Comparison of ENCODE assay signal across 16 mouse cellular contexts in genomic region chr12:15828815-15829398, GRCm38 (mm10). TPM values are rescaled to one million over a fixed set of nuclear protein-coding genes. Genes with fewer than 3 reads are reported as not detected.
DNase-seq lines count a peak whose midpoint lies in the region; TF ChIP-seq lines count a peak whose summit lies in the region.
"Had no signal": no experiment of that assay in that cellular context is flagged by ENCODE, and none has a peak within 500 bp of the region (broad histone marks: within the 10 kb centered on the region; RNA-seq: fewer than 3 reads in every experiment).

No protein-coding gene starts in this region.

- TF ChIP-seq POLR2A in liver, adult 2 months (IDR thresholded peaks at IDR 0.05; ENCODE audit: extremely low read depth, insufficient read depth, low read length), result no peak
- no peak for TF ChIP-seq POLR2A in thymus, adult 2 months (IDR thresholded peaks at IDR 0.05; ENCODE audit: control insufficient read depth, extremely low read depth, insufficient read depth, low read length, poor library complexity)

- H3K27ac ChIP-seq in liver, adult 2 months (replicated peaks; ENCODE audit: insufficient read depth, low read depth, low read length), result no peak overlapping the region
- no peak overlapping the region for H3K27ac ChIP-seq in thymus, adult 2 months (ENCODE audit: control insufficient read depth, insufficient read depth, low read length)
- H3K27ac ChIP-seq: embryonic facial prominence, embryonic 13.5 days; forebrain, embryonic 12.5 days; heart, embryonic 13.5 days; hindbrain, embryonic 12.5 days had no signal

- H3K4me1 ChIP-seq in liver, adult 2 months (ENCODE audit: control insufficient read depth, insufficient read depth, low read length), result no peaks in the 10 kb centered on the region
- H3K4me1 ChIP-seq in thymus, adult 2 months (replicated peaks; ENCODE audit: control insufficient read depth, insufficient read depth, low read length), result no peaks in the 10 kb centered on the region; the same call in 1 of the 2 replicates
- H3K4me1 ChIP-seq: forebrain, embryonic 12.5 days; hindbrain, embryonic 12.5 days had no signal

- DNase-seq in liver, adult 2 months (ENCODE audit: extremely low read depth, low read depth, low spot score), result peak; percentile 58
- DNase-seq in liver (no peak), A20 (ENCODE audit: low read depth, low spot score) (peak; percentile 87)
- peak; percentile 81 for DNase-seq in Muller cell, postnatal 12 days (ENCODE audit: inconsistent ontology term)
- no peak for DNase-seq in gastrocnemius, postnatal 14 days
- DNase-seq in thymus, adult 2 months, result no peak
- DNase-seq: adrenal gland, postnatal 36 days; cerebellum, adult 11 months; cerebellum, adult 9-10 months; cerebellum, postnatal 36 days; gastrocnemius, postnatal 10 days; heart, postnatal 4 days had no signal

- H3K4me3 ChIP-seq in liver, adult 2 months (ENCODE audit: insufficient read depth, low read depth, low read length), result no peak overlapping the region
- H3K4me3 ChIP-seq in thymus, adult 2 months (ENCODE audit: control insufficient read depth, insufficient read depth, low read length), result no peak overlapping the region
- H3K4me3 ChIP-seq: embryonic facial prominence, embryonic 13.5 days; forebrain, embryonic 12.5 days; heart, embryonic 13.5 days; hindbrain, embryonic 12.5 days had no signal

- H3K36me3 ChIP-seq in liver, adult 2 months (ENCODE audit: control insufficient read depth, insufficient read depth, low read length), result no peaks in the 10 kb centered on the region
- H3K36me3 ChIP-seq in thymus, adult 2 months (ENCODE audit: control insufficient read depth, insufficient read depth, low read length), result no peaks in the 10 kb centered on the region
- H3K36me3 ChIP-seq: embryonic facial prominence, embryonic 13.5 days; forebrain, embryonic 12.5 days; heart, embryonic 13.5 days; hindbrain, embryonic 12.5 days had no signal

- TF ChIP-seq CTCF in liver, adult 2 months (IDR thresholded peaks at IDR 0.05; ENCODE audit: low read depth, low read length), result no peak
- TF ChIP-seq CTCF in thymus, adult 2 months (IDR thresholded peaks at IDR 0.05; ENCODE audit: borderline replicate concordance, control insufficient read depth, extremely low read depth, insufficient read depth, low read length, poor library complexity), result no peak

- intact Hi-C loops in gastrocnemius, postnatal 14 days (cut with DNase I; ENCODE audit: low total_unique reads), result no loop called here

- no peaks in the 10 kb centered on the region for H3K27me3 ChIP-seq in liver, adult 2 months (ENCODE audit: control insufficient read depth, insufficient read depth, low read length)
- no peaks in the 10 kb centered on the region for H3K27me3 ChIP-seq in thymus, adult 2 months (ENCODE audit: control insufficient read depth, insufficient read depth, low read length)
- H3K27me3 ChIP-seq: embryonic facial prominence, embryonic 13.5 days; forebrain, embryonic 12.5 days; heart, embryonic 13.5 days; hindbrain, embryonic 12.5 days had no signal

- H3K9ac ChIP-seq in liver, adult 2 months (ENCODE audit: low read depth, low read length), result no peak overlapping the region
- H3K9ac ChIP-seq: embryonic facial prominence, embryonic 13.5 days; forebrain, embryonic 12.5 days; heart, embryonic 13.5 days; hindbrain, embryonic 12.5 days had no signal

- WGBS in liver, adult 2 months, result 79% methylated on average over 2 of the region's 2 CpGs
- WGBS in thymus, adult 2 months, result 87% methylated on average over 2 of the region's 2 CpGs

- no peaks in the 10 kb centered on the region for H3K79me2 ChIP-seq in liver, adult 2 months (ENCODE audit: control insufficient read depth, insufficient read depth, low read length)

RNA-seq across cellular contexts. Expression of gene Trib2, which starts 12.2 kb away (rescaled TPM):
- 2.2 and 2.3 TPM in 2 replicates for total RNA-seq in liver, adult 2 months (2014; rRNA removed)
- polyA plus RNA-seq in liver, adult 2 months (2012; rRNA removed), result 0.81 and 1.0 TPM in 2 replicates
- 10 to 100 TPM; 14.2 to 23.0 TPM for total RNA-seq in gastrocnemius, postnatal 14 days (2021)
- polyA plus RNA-seq in thymus, adult 2 months (2012; rRNA removed), result 46.3 and 49.5 TPM in 2 replicates

Comparison
In these comparisons a context has a peak if more than half of its experiments do, and no peak if none do; other contexts are left out.
1. DNase-seq: peak in liver, adult 2 months (single experiment), A20 (single experiment) and Muller cell, postnatal 12 days (single experiment); none in liver (single experiment), gastrocnemius, postnatal 14 days (single experiment) and thymus, adult 2 months (single experiment).